Mouse (Mus musculus) liver, adult (tissue): Measurements from ENCODE around the gene Vmn2r6.
"Not testable (repeated sequence)": the region's sequence is repeated elsewhere in the genome, so short reads cannot be mapped to it uniquely, and the experiment has no call there.

Experiments
- GATA4 ChIP-seq: IDR thresholded peaks from 2 replicates; pipeline ENCODE4 v1.6.1; 2014; ENCODE audit warnings: mild to moderate bottlenecking, low read length; ENCODE audit not compliant: insufficient replicate concordance

Gene Vmn2r6

DNA sequence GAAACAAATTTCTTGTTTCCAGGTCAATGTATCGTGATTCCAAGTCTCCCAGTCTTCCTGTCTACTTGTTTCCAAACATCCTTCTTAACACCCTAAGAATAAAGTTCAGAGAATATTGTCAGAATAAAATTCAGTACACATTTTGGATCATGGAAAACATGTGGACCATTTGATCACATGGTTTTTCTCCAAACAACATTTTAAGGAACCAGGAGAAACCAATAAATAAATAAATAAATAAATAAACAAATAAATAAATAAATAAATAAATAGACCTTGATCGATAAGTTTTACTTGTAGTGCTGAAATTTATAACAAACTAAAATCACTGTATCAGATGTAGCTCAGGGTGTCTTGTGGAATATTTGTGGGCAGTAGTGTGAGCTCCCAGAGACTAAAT lies at the start of gene Vmn2r6:
TSS of gene Vmn2r6 (minus strand) at position 101 of the 400 bp plus-strand sequence.
- not testable (repeated sequence) for TF ChIP-seq GATA4

- no peak for TF ChIP-seq GATA4
These were observed 22.0 kb upstream of the Vmn2r6 start for GRCm38 (mm10) chr3:64587618-64588017.

- peak; percentile 73; the same call in 1 of the 2 replicates for TF ChIP-seq GATA4
These were observed 3.2 kb upstream of the Vmn2r6 start for GRCm38 (mm10) chr3:64568793-64569192.

DNA sequence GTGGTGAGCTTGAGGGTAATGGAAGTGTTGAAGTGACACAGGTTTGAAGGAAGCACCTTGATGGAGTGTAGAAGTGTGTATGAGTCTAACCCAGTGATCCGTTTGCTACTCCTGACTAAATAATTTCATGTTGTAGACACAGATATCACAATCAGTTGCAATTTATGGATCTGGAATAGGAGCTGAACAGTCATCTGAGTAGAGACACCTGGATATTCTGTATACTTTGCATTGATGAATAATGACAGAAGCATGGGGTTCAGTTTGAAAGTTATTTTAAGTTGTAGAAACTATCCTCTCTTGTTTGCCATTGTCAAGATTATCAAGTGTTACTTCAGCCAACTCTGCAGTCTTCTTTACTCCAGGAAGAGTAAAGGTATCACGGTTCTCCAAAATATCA lies 55.9 kb downstream of the Vmn2r6 start, which contains the start of gene Vmn2r5:
TSS of gene Vmn2r5 (minus strand) at position 101 of the 400 bp plus-strand sequence.
- not testable (repeated sequence) for TF ChIP-seq GATA4
